Mouse (Mus musculus) forebrain, postnatal 0 days (tissue): ENCODE data around the gene Armh4. TPM values are rescaled to one million over a fixed set of nuclear protein-coding genes. Genes with fewer than 3 reads are reported as not detected.
"Not testable (repeated sequence)": the region's sequence is repeated elsewhere in the genome, so short reads cannot be mapped to it uniquely, and the experiment has no call there.

Source experiments
- ATAC-seq: fragments of 200-750 bp; cut with Nextera tagmentation; 2 replicates; pipeline ENCODE4 v1.8.0; 2017; ENCODE audit warnings: mild to moderate bottlenecking, moderate library complexity
- DNase-seq: peaks from one replicate; pipeline ENCODE4 v3.0.0-alpha.2; 2015
- H3K27ac ChIP-seq: fragments of 300-500 bp; sonication (generic); 2 replicates; pipeline ENCODE4 v1.5.1; 2014; ENCODE audit warnings: low read depth, mild to moderate bottlenecking, antibody characterized with exemption, low read length, moderate library complexity, mixed read lengths
- H3K27me3 ChIP-seq: fragments of 300-500 bp; sonication (generic); 2 replicates; pipeline ENCODE4 v1.6.1; 2014; ENCODE audit warnings: mild to moderate bottlenecking, low read length, mixed read lengths; ENCODE audit not compliant: insufficient read depth
- H3K36me3 ChIP-seq: fragments of 300-500 bp; sonication (generic); 2 replicates; pipeline ENCODE4 v1.6.1; 2014; ENCODE audit warnings: mild to moderate bottlenecking, moderate library complexity; ENCODE audit not compliant: insufficient read depth
- H3K4me1 ChIP-seq: fragments of 300-500 bp; sonication (generic); 2 replicates; pipeline ENCODE4 v1.6.1; 2014; ENCODE audit warnings: antibody characterized with exemption; ENCODE audit not compliant: insufficient read depth
- H3K4me2 ChIP-seq: fragments of 300-500 bp; sonication (generic); 2 replicates; pipeline ENCODE4 v1.6.1; 2014; ENCODE audit warnings: low read depth, mild to moderate bottlenecking, moderate library complexity
- H3K4me3 ChIP-seq: fragments of 300-500 bp; sonication (generic); 2 replicates; pipeline ENCODE4 v1.5.1; 2014; ENCODE audit warnings: low read depth, low read length, mixed read lengths
- H3K9ac ChIP-seq: fragments of 300-500 bp; sonication (generic); 2 replicates; pipeline ENCODE4 v1.6.1; 2014; ENCODE audit warnings: mild to moderate bottlenecking
- H3K9me3 ChIP-seq: fragments of 300-500 bp; sonication (generic); 2 replicates; pipeline ENCODE4 v1.6.1; 2016; ENCODE audit warnings: low read length
- CTCF ChIP-seq: sonication (generic); IDR thresholded peaks from 2 replicates; pipeline ENCODE4 v1.5.1; 2016; ENCODE audit warnings: antibody characterized with exemption, control low read depth, low read depth
- WGBS: fragments of 180-500 bp; shearing (Covaris S2); extraction: QIAGEN DNeasy Blood & Tissue Kit; methylation state at CpG from one replicate; pipeline ENCODE4 v1.1.7; 2014; 5-methylcytosine and 5-hydroxymethylcytosine counted together
- polyA plus RNA-seq: library from polyadenylated mRNA; unstranded; fragments of >200 nt; fragmentation: Nextera tagmentation; extraction: Ambion mirVana; gene quantifications from 2 replicates; pipeline ENCODE4 v1.2.1, GENCODE M21; 2015
- total RNA-seq: library from RNA; depleted of rRNA; stranded (reverse); fragments of >200 nt; gene quantifications from 2 replicates; pipeline ENCODE4 v1.2.3, GENCODE M21; 2014; rRNA removed

The Armh4 gene
- 18.8 and 20.4 TPM in 2 replicates for total RNA-seq
- polyA plus RNA-seq, result 10.3 and 16.1 TPM in 2 replicates

GRCm38 (mm10) chr14:49782715-49783531 is at the start of gene Armh4:
Gene Armh4 (minus strand): TSS chr14:49783383.
- Histone ChIP-seq H3K36me3 (no peaks in the 10 kb centered on the region), H3K27ac (peak within 1 kb of the TSS; percentile 57), H3K9ac (peak within 1 kb of the TSS; percentile 71), H3K27me3 (0 out of 2 replicates have a peak, but pooled peaks cover 3% of the 10 kb centered on the region), H3K4me1 (0 out of 2 replicates have a peak, but pooled peaks cover 7% of the 10 kb centered on the region), H3K9me3 (no peaks in the 10 kb centered on the region), H3K4me3 (peak within 1 kb of the TSS; percentile 74), H3K4me2 (peak within 1 kb of the TSS; percentile 85)
- peak; percentile 100 for ATAC-seq
- DNase-seq, result peak; percentile 90
- no peak for TF ChIP-seq CTCF
- under 1% methylated on average over 24 of the region's 24 CpGs for WGBS

GRCm38 (mm10) chr14:49829192-49830171 is 46.3 kb upstream of the Armh4 start:
- no peak overlapping the region for H3K27ac ChIP-seq
- no peaks in the 10 kb centered on the region for H3K9me3 ChIP-seq
- WGBS, result 11% methylated on average over 17 of the region's 17 CpGs
- no peak overlapping the region for H3K9ac ChIP-seq
- peak overlapping the region; percentile 20; the same call in 1 of the 2 replicates for H3K4me3 ChIP-seq
- DNase-seq, result peak; percentile 44
- no peaks in the 10 kb centered on the region for H3K27me3 ChIP-seq
- H3K4me1 ChIP-seq, result no peaks in the 10 kb centered on the region
- H3K4me2 ChIP-seq, result peak overlapping the region; percentile 42
- peak; percentile 75 for ATAC-seq
- peak; percentile 65 for TF ChIP-seq CTCF
- H3K36me3 ChIP-seq, result no peaks in the 10 kb centered on the region

- H3K9ac ChIP-seq, ATAC-seq, H3K4me3 ChIP-seq, H3K4me2 ChIP-seq, H3K9me3 ChIP-seq, DNase-seq, H3K27me3 ChIP-seq, H3K27ac ChIP-seq, H3K4me1 ChIP-seq, H3K36me3 ChIP-seq: not testable (repeated sequence)
- 78% methylated on average over 8 of the region's 8 CpGs for WGBS
Measured at GRCm38 (mm10) chr14:49819721-49820440, 36.7 kb upstream of the Armh4 start.

- H3K36me3 ChIP-seq, DNase-seq, H3K27me3 ChIP-seq, H3K4me1 ChIP-seq, H3K27ac ChIP-seq, H3K4me2 ChIP-seq, H3K4me3 ChIP-seq, H3K9ac ChIP-seq, H3K9me3 ChIP-seq, ATAC-seq: not testable (repeated sequence)
- WGBS, result 80% methylated on average over 6 of the region's 6 CpGs
Measured at GRCm38 (mm10) chr14:49818713-49819208, 35.6 kb upstream of the Armh4 start.

- not testable (repeated sequence) for H3K4me2 ChIP-seq, H3K4me1 ChIP-seq, ATAC-seq, H3K27ac ChIP-seq, H3K4me3 ChIP-seq, H3K36me3 ChIP-seq, DNase-seq, H3K9me3 ChIP-seq, H3K27me3 ChIP-seq, H3K9ac ChIP-seq
- WGBS, result 86% methylated on average over 9 of the region's 9 CpGs
Measured at GRCm38 (mm10) chr14:49812966-49813365, 29.8 kb upstream of the Armh4 start.

- H3K36me3 ChIP-seq, DNase-seq, H3K9ac ChIP-seq, ATAC-seq, H3K4me1 ChIP-seq, H3K27me3 ChIP-seq, H3K4me3 ChIP-seq, H3K4me2 ChIP-seq, H3K27ac ChIP-seq, H3K9me3 ChIP-seq: not testable (repeated sequence)
Measured at GRCm38 (mm10) chr14:49805051-49805450, 21.9 kb upstream of the Armh4 start.
